Mouse (Mus musculus): ENCODE measurements at regions not wholly inside any gene's neighbourhood (a gene's known extent, or its start where the extent isn't known, plus 50 kb on each side); places are given as distances from the start of the nearest gene placed in this dataset.
A peak's percentile ranks its signal among the peaks of the same experiment; 100 is the strongest.

DNA sequence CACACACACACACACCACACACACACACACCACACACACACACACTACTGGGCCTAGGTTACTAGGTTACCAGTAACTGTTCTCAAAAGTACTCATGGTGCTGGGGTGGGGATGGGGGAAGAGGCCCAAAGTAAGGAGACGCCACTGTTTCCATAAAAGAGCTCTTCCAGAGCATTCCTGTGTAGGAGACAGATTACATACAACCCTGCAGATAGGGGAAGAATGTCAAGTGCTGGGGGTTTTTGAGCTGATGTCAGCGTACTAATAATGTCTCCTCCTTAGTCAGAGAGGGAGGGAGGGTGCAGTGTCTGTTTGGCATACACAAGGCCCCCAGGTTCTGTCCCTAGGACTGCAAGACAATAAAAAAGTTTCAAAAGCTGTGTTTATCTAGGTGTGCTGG, 334.4 kb downstream of the Tox3 start:
- peaks cover 3% of the 10 kb centered on the region; the same call in 1 of the 2 replicates for H3K4me1 ChIP-seq (ENCODE audit: control insufficient read depth, insufficient read depth, low read length)
- DNase-seq: peak in 1 of 2 experiments; percentile 50
- H3K27ac ChIP-seq: peak overlapping the region; percentile 55; the same call in 1 of the 2 replicates
- H3K36me3 ChIP-seq (ENCODE audit: control insufficient read depth, insufficient read depth, low read length): peaks cover 2% of the 10 kb centered on the region; the same call in 1 of the 2 replicates
- intact Hi-C loops (cut with DNase I): loop anchor here (5.0 kb wide), 1 partner anchor 34 kb away; no protein-coding TSS in a partner anchor
- no peaks in the 10 kb centered on the region for H3K79me2 ChIP-seq (replicated peaks; ENCODE audit: control insufficient read depth, insufficient read depth, low read length)
- 16% methylated on average over 2 of the region's 2 CpGs for WGBS
- no peaks in the 10 kb centered on the region for H3K27me3 ChIP-seq (ENCODE audit: control insufficient read depth, insufficient read depth, low read length)
- H3K4me3 ChIP-seq: no peak overlapping the region
- no peak for TF ChIP-seq POLR2A (IDR thresholded peaks at IDR 0.05; ENCODE audit: insufficient read depth, low read depth, low read length)
- no peak for TF ChIP-seq CTCF (IDR thresholded peaks at IDR 0.05)
- TF ChIP-seq EP300 (IDR thresholded peaks at IDR 0.05; ENCODE audit: insufficient read depth, low read depth, low read length): no peak
- no peak overlapping the region for H3K9ac ChIP-seq (ENCODE audit: low read depth, low read length)

DNA sequence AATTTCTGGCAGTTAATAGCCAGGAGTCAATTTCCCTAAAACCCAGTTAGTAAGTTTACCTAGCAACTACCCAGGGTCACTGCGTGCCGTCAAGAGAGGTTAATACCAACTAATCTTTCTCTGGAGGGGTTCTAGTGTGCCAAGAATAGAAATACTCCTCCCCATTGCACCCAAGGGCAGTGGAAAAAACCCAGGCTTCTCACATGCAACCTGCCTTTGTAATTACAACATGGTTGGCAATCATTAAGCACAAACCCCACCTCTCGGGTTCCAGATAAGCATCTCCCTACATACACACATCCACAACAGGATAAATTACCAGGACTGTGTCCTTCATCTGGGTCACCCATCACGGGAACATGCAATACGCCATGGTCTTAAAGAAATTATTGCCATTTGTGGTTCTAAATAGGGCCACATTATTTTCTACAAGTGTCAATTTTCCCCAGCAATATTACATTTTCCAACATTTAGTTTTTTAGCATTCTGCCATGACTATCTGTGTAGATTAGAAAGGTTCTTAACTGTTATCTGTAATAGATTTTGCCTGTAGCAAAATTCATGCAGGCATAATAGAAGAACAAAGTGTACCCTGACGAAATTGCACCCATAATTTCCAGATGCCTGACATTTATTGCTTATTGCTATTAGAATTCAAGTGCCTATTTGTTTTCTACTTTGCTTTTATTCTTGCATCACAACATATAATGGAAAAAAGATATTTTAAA, 336.3 kb downstream of the Tox3 start:
- intact Hi-C loops (cut with DNase I): loop anchor here (5.0 kb wide), 1 partner anchor 35 kb away; no protein-coding TSS in a partner anchor
- Histone ChIP-seq H3K27ac (peak overlapping the region; percentile 47), H3K36me3 (ENCODE audit: control insufficient read depth, insufficient read depth, low read length) (peaks cover 2% of the 10 kb centered on the region; the same call in 1 of the 2 replicates), H3K4me1 (ENCODE audit: control insufficient read depth, insufficient read depth, low read length) (peaks cover 3% of the 10 kb centered on the region; the same call in 1 of the 2 replicates), H3K27me3 (ENCODE audit: control insufficient read depth, insufficient read depth, low read length) (no peaks in the 10 kb centered on the region), H3K79me2 (replicated peaks; ENCODE audit: control insufficient read depth, insufficient read depth, low read length) (no peaks in the 10 kb centered on the region), H3K9ac (ENCODE audit: low read depth, low read length) (no peak overlapping the region), H3K4me3 (no peak overlapping the region)
- peak in 1 of 2 experiments; percentile 14 for DNase-seq
- 61% methylated on average over 6 of the region's 6 CpGs for WGBS
- TF ChIP-seq POLR2A (IDR thresholded peaks at IDR 0.05; ENCODE audit: insufficient read depth, low read depth, low read length) (no peak), EP300 (IDR thresholded peaks at IDR 0.05; ENCODE audit: insufficient read depth, low read depth, low read length) (no peak), CTCF (IDR thresholded peaks at IDR 0.05) (no peak)

DNA sequence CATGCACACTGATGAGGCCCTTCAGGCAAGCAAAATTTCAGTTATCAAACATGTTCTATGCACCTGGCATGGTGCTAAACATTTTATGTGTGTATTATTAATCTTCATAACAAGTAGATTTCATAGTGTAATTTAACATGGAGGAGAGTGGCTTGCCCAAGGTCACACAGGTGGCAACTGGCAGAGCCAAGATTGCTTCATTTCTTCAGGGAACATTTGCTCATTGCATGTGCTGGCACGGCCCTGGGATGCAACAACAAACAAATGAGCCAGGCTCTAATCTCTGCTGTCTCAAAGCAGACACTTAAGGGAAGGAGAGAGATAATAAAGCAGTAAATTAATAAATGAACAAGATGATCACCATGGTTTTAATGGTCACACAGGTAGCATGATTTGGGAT, 338.7 kb downstream of the Tox3 start:
- H3K4me3 ChIP-seq: no peak overlapping the region
- H3K27me3 ChIP-seq (ENCODE audit: control insufficient read depth, insufficient read depth, low read length): no peaks in the 10 kb centered on the region
- DNase-seq: no peak
- peaks cover 3% of the 10 kb centered on the region; the same call in 1 of the 2 replicates for H3K4me1 ChIP-seq (ENCODE audit: control insufficient read depth, insufficient read depth, low read length)
- intact Hi-C loops (cut with DNase I): no loop called here
- TF ChIP-seq EP300 (IDR thresholded peaks at IDR 0.05; ENCODE audit: insufficient read depth, low read depth, low read length) (no peak), CTCF (IDR thresholded peaks at IDR 0.05) (no peak), POLR2A (IDR thresholded peaks at IDR 0.05; ENCODE audit: insufficient read depth, low read depth, low read length) (no peak)
- no peak overlapping the region for H3K27ac ChIP-seq
- 63% methylated on average over 1 of the region's 1 CpGs for WGBS
- no peaks in the 10 kb centered on the region for H3K79me2 ChIP-seq (replicated peaks; ENCODE audit: control insufficient read depth, insufficient read depth, low read length)
- H3K9ac ChIP-seq (ENCODE audit: low read depth, low read length): no peak overlapping the region
- peaks cover 2% of the 10 kb centered on the region; the same call in 1 of the 2 replicates for H3K36me3 ChIP-seq (ENCODE audit: control insufficient read depth, insufficient read depth, low read length)

DNA sequence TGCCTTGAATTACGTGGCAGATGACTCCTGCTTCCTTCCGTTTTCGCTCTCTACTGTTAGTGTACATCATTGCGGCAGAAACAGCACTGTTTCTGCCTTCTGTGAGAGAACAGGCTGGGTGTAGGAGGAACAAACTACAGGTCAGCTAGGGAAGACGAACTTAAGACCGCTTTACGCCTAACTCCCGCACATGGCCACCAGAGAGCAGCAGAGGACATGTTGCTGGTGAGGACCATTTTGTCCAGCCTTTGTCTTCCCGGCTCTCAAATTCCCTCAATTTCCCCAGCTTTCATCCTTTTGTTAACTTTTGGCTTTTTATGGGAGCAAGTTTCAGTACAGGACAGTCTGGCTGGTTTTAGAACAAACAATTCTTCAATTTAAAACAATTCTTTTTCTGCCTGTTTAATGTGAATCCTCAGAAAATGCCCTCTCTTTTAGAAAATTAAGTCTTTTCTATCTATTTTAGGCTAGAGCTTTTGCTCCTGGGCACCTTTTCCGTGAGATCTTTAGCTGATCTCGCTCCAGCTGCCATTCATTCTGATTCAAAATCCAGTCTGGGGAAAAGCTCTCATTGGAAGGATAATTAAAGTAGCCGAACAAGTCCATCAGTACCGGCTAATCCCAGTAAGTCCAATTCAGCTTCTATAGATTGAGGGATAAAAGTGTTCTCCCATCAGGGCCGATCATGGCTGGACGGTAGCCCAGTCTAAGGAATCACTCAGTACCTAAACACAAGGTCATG, 347.1 kb downstream of the Tox3 start:
- Histone ChIP-seq H3K36me3 (ENCODE audit: control insufficient read depth, insufficient read depth, low read length) (no peaks in the 10 kb centered on the region), H3K4me1 (ENCODE audit: control insufficient read depth, insufficient read depth, low read length) (no peaks in the 10 kb centered on the region), H3K27me3 (ENCODE audit: control insufficient read depth, insufficient read depth, low read length) (no peaks in the 10 kb centered on the region), H3K27ac (no peak overlapping the region), H3K4me3 (no peak overlapping the region), H3K9ac (ENCODE audit: low read depth, low read length) (no peak overlapping the region), H3K79me2 (replicated peaks; ENCODE audit: control insufficient read depth, insufficient read depth, low read length) (no peaks in the 10 kb centered on the region)
- DNase-seq: peak; percentile 59 to 81
- 38% methylated on average over 15 of the region's 15 CpGs for WGBS
- intact Hi-C loops (cut with DNase I): loop anchor here (1.0 to 5.0 kb wide), 3 partner anchors 346 to 792 kb away; partner anchors contain the start of gene Tox3
- TF ChIP-seq CTCF (IDR thresholded peaks at IDR 0.05) (peak; percentile 97), POLR2A (IDR thresholded peaks at IDR 0.05; ENCODE audit: insufficient read depth, low read depth, low read length) (no peak), EP300 (IDR thresholded peaks at IDR 0.05; ENCODE audit: insufficient read depth, low read depth, low read length) (0 out of 2 replicates have a peak, but pooled peaks have one; percentile 63)

DNA sequence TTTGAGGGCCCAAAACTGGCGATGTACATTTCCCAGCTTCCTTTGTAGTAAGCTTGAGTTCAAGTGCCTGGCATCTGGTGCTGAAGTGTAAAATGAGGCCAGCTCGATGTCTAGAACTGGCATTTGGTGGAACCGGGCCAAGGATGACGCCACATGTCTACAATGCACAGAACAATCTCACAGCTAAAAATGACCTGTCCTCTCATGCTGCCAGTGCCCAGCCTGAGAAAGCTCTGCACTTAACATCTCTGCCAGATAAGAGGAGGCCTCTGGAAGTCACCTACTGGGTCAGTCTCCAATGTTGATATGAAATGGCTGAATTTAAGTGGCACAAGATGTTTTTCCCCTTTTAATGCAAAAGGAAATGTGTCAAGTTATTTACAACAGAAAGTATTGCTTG, 354.4 kb downstream of the Tox3 start:
- TF ChIP-seq EP300 (IDR thresholded peaks at IDR 0.05; ENCODE audit: insufficient read depth, low read depth, low read length) (0 out of 2 replicates have a peak, but pooled peaks have one; percentile 41), POLR2A (IDR thresholded peaks at IDR 0.05; ENCODE audit: insufficient read depth, low read depth, low read length) (no peak), CTCF (IDR thresholded peaks at IDR 0.05) (no peak)
- no peaks in the 10 kb centered on the region for H3K79me2 ChIP-seq (replicated peaks; ENCODE audit: control insufficient read depth, insufficient read depth, low read length)
- no peak overlapping the region for H3K9ac ChIP-seq (ENCODE audit: low read depth, low read length)
- DNase-seq: peak; percentile 70 to 82
- H3K4me3 ChIP-seq: no peak overlapping the region
- H3K36me3 ChIP-seq (ENCODE audit: control insufficient read depth, insufficient read depth, low read length): peaks cover 2% of the 10 kb centered on the region
- H3K4me1 ChIP-seq (ENCODE audit: control insufficient read depth, insufficient read depth, low read length): peaks cover 1% of the 10 kb centered on the region; the same call in 1 of the 2 replicates
- intact Hi-C loops (cut with DNase I): loop anchor here (10.0 kb wide), 1 partner anchor 601 kb away; no protein-coding TSS in a partner anchor
- no peaks in the 10 kb centered on the region for H3K27me3 ChIP-seq (ENCODE audit: control insufficient read depth, insufficient read depth, low read length)
- 54% methylated on average over 4 of the region's 4 CpGs for WGBS
- H3K27ac ChIP-seq: peak overlapping the region; percentile 62
